Mouse (Mus musculus) heart, adult 2 months (tissue): ENCODE results near the gene Mto1. TPM values are rescaled to one million over a fixed set of nuclear protein-coding genes. Genes with fewer than 3 reads are reported as not detected.
"Not testable (repeated sequence)": the region's sequence is repeated elsewhere in the genome, so short reads cannot be mapped to it uniquely, and the experiment has no call there.

Experiments used
- DNase-seq, 2 experiments: peaks; one replicate each; pipeline ENCODE4 v3.0.0; 2021
- H3K27ac ChIP-seq: fragments of 200-600 bp; 2 replicates; pipeline ENCODE4 v1.8.1; 2022
- H3K27me3 ChIP-seq: fragments of 200-500 bp; 2 replicates; pipeline ENCODE4 v1.6.1; 2012; ENCODE audit warnings: mild to moderate bottlenecking, low read length, inconsistent platforms, mixed read lengths; ENCODE audit not compliant: control insufficient read depth, insufficient read depth
- H3K36me3 ChIP-seq: fragments of 200-500 bp; 2 replicates; pipeline ENCODE4 v1.6.1; 2012; ENCODE audit warnings: low read length, inconsistent platforms; ENCODE audit not compliant: control insufficient read depth, insufficient read depth
- H3K4me1 ChIP-seq: fragments of 200-500 bp; 2 replicates; pipeline ENCODE4 v1.6.1; 2011; ENCODE audit warnings: low read length; ENCODE audit not compliant: control insufficient read depth, insufficient read depth
- H3K4me3 ChIP-seq: fragments of 200-600 bp; 2 replicates; pipeline ENCODE4 v1.8.1; 2022
- H3K79me2 ChIP-seq: fragments of 200-500 bp; replicated peaks from 2 replicates; pipeline ENCODE4 v1.6.1; 2012; ENCODE audit warnings: mild to moderate bottlenecking, inconsistent platforms, low read length, moderate library complexity, mixed read lengths; ENCODE audit not compliant: control insufficient read depth, insufficient read depth
- H3K9ac ChIP-seq: fragments of 200-500 bp; 2 replicates; pipeline ENCODE4 v1.6.1; 2012; ENCODE audit warnings: low read depth, mild to moderate bottlenecking, control low read depth, inconsistent platforms, low read length, mixed read lengths
- CTCF ChIP-seq: fragments of 200-600 bp; IDR thresholded peaks from 2 replicates; pipeline ENCODE4 v1.8.1; 2022; ENCODE audit warnings: antibody characterized with exemption, mild to moderate bottlenecking, moderate library complexity
- EP300 ChIP-seq: fragments of 200-500 bp; IDR thresholded peaks from 2 replicates; pipeline ENCODE4 v1.6.1; 2011; ENCODE audit warnings: low read depth, low read length, control low read depth; ENCODE audit not compliant: insufficient read depth
- POLR2A ChIP-seq: fragments of 200-500 bp; IDR thresholded peaks from 2 replicates; pipeline ENCODE4 v1.6.1; 2011; ENCODE audit warnings: mild to moderate bottlenecking, low read depth, low read length, control low read depth; ENCODE audit not compliant: insufficient read depth
- WGBS: fragments of 180-500 bp; shearing (Covaris S2); methylation state at CpG from one replicate; pipeline ENCODE4 v1.1.7; 2018; 5-methylcytosine and 5-hydroxymethylcytosine counted together
- intact Hi-C: fragments of 180-260 bp; cut with DNase I; formaldehyde crosslinking; loops from one replicate; pipeline ENCODE4 v1.15.1; 2025
- polyA plus RNA-seq: library from polyadenylated mRNA; depleted of rRNA; stranded (reverse); fragments of >200 nt; gene quantifications from 2 replicates; pipeline ENCODE4 v1.2.3, GENCODE M21; 2012
- total RNA-seq, 2 experiments: library from RNA; stranded (reverse); gene quantifications; 2 replicates each; pipeline ENCODE4 v1.2.3; 2021

Gene Mto1
- total and polyA plus RNA-seq, 3 experiments = 15.8 to 27.6 (median 22.5) TPM

DNA sequence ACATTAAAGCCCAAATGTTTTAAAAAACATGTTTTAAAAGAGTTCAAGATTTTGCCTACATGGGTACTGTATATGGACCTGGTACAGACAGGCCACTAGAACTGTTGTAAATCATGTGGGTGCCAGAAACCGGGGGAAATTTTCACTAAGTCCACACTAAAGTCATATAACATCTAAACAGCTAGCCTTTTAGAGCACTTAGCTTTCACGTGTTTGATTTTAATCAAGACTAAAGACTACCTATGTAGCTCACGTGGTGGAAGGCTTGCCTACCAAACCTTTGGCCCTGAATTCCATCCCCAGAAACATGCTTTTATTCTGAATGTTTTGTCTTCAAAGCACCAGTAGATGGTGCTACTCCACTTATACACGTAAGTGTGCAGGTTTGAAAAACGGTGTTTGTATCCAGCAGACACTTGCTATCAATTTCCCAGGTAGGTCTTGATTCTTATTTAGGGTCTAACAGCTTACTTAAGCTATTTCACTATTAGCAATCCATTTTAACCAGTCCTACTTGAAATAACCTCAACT, 29.1 kb downstream of the Mto1 start:
- Histone ChIP-seq H3K9ac (no peak overlapping the region), H3K36me3 (peaks cover 23% of the 10 kb centered on the region), H3K27me3 (no peaks in the 10 kb centered on the region; the same call in 1 of the 2 replicates), H3K4me1 (peaks cover 2% of the 10 kb centered on the region), H3K27ac (no peak overlapping the region), H3K4me3 (no peak overlapping the region), H3K79me2 (no peaks in the 10 kb centered on the region)
- intact Hi-C loops = loop anchor here (2.0 kb wide), 1 partner anchor 76 kb away; no protein-coding TSS in a partner anchor
- DNase-seq = no peak
- TF ChIP-seq POLR2A (no peak), CTCF (peak; percentile 81), EP300 (no peak)
- WGBS = 22% methylated on average over 5 of the region's 5 CpGs

- intact Hi-C loops = not testable (repeated sequence)
Measured at GRCm38 (mm10) chr9:78478009-78478605, 30.1 kb downstream of the Mto1 start.

DNA sequence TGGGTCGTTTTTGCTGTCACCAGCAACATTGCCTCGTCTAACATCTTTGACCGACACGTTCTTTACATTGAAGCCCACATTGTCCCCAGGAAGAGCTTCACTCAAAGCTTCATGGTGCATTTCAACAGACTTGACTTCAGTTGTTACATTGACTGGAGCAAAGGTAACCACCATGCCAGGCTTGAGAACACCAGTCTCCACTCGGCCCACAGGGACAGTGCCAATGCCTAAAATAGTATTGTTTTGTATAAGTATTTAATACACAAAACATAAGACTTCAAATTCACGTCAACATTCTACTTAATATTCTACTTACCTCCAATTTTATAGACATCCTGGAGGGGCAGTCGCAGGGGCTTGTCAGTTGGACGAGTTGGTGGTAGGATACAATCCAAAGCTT, 31.3 kb downstream of the Mto1 start:
- WGBS = 46% methylated on average over 8 of the region's 8 CpGs
- H3K4me3 ChIP-seq, H3K79me2 ChIP-seq, H3K9ac ChIP-seq, DNase-seq, H3K27ac ChIP-seq, intact Hi-C loops, H3K4me1 ChIP-seq, H3K27me3 ChIP-seq: not testable (repeated sequence)
- H3K36me3 ChIP-seq = peaks cover 23% of the 10 kb centered on the region

More at GRCm38 (mm10) chr9:78478009-78478605, 30.1 kb downstream of the Mto1 start:
- peaks cover 23% of the 10 kb centered on the region for H3K36me3 ChIP-seq
- not testable (repeated sequence) for H3K4me1 ChIP-seq, H3K4me3 ChIP-seq, H3K9ac ChIP-seq, DNase-seq, H3K27me3 ChIP-seq, H3K79me2 ChIP-seq, H3K27ac ChIP-seq
- 53% methylated on average over 1 of the region's 1 CpGs for WGBS
- peak; percentile 38; the same call in 1 of the 2 replicates for TF ChIP-seq POLR2A

GRCm38 (mm10) chr9:78480227-78480626, 32.2 kb downstream of the Mto1 start:
- peak overlapping the region; percentile 95 for H3K27ac ChIP-seq
- not testable (repeated sequence) for DNase-seq, H3K4me1 ChIP-seq, H3K27me3 ChIP-seq, H3K79me2 ChIP-seq
- H3K9ac ChIP-seq = peak overlapping the region; percentile 51
- WGBS = 28% methylated on average over 13 of the region's 13 CpGs
- peak overlapping the region; percentile 86 for H3K4me3 ChIP-seq
- intact Hi-C loops = loop anchor here (2.0 to 5.0 kb wide), 2 partner anchors 33 to 47 kb away; partner anchors contain the start of genes Gm17324 and Mto1
- H3K36me3 ChIP-seq = peaks cover 23% of the 10 kb centered on the region

- peaks cover 4% of the 10 kb centered on the region for H3K4me1 ChIP-seq
- peak overlapping the region; percentile 93 for H3K9ac ChIP-seq
- H3K36me3 ChIP-seq = peaks cover 23% of the 10 kb centered on the region
- H3K27ac ChIP-seq = peak overlapping the region; percentile 95
- no peaks in the 10 kb centered on the region for H3K79me2 ChIP-seq
- intact Hi-C loops = loop anchor here (2.0 to 5.0 kb wide), 2 partner anchors 34 to 46 kb away; partner anchors contain the start of genes Gm17324 and Mto1
- 2% methylated on average over 46 of the region's 46 CpGs for WGBS
- H3K27me3 ChIP-seq = no peaks in the 10 kb centered on the region; the same call in 1 of the 2 replicates
- peak; percentile 78 to 83 for DNase-seq
- no peak for TF ChIP-seq EP300
- peak overlapping the region; percentile 86 for H3K4me3 ChIP-seq
Measured at GRCm38 (mm10) chr9:78480706-78481358, 32.8 kb downstream of the Mto1 start.
